Mouse (Mus musculus): ENCODE results near the gene Psmb5.

Psmb5 gene

DNA sequence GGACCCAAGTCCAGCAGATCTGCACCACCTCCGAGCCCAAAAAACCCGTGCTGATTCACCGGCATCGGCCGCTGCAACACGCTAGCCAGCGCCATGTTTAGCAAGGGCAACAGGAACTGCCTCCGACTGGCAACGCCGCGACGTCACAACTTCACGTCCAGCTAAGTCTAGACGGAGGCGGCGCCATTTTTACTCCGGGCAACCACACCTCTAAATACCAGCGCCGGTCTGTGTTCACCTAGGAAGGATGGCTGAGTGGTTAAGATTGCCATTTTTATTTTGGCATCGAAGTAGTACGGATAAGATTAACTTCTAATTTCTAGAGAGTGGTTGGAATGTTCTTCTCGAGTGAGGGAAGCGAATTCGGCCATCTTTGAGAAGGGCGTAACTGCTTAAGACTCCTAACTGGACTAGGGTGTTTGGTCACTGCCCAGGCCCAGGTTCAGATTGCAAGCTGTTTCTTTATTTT lies at the start of gene Psmb5:
Gene Psmb5 (minus strand): TSS at position 126 of the 469 bp plus-strand sequence.
- DNase-seq (ENCODE audit: low read depth, low spot score) = peak; percentile 89

DNA sequence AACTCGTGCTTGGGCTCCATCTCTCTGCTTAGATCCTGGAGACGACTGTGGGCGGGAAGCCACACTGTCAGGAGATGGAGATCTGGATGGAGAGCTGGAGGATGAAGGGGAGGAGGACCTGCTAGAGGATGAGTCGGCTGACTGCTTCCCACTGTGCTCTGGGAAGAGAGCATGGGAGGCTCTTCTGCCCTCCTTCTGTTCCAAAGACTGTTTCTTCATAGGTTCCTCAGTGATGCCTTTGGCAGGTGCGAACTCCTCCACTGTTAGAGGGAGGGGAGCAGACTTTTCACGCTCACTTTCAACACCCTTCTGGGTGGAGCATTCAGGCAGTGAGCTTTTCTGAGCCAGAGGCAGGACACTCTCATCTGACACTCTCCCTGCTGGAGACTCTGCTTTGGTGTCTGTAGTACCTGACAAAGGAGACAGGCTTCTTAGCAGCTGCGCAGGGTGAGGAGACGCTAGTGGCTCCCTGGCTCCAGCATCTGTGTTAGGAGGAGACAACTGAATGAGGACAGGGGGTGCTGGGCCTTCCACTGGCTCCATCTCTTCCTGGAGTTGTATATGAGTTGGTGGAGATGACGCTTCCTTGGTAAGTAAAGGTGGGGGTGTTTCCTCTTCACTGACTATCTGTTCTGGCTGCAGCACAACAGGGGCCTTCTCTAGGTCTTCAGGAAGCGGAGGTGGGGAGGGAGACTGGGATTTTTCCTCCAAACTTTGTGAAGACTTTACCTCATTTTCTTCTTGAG lies 46.8 kb upstream of the Psmb5 start:
- DNase-seq (ENCODE audit: low read depth, low spot score) = peak; percentile 81

DNA sequence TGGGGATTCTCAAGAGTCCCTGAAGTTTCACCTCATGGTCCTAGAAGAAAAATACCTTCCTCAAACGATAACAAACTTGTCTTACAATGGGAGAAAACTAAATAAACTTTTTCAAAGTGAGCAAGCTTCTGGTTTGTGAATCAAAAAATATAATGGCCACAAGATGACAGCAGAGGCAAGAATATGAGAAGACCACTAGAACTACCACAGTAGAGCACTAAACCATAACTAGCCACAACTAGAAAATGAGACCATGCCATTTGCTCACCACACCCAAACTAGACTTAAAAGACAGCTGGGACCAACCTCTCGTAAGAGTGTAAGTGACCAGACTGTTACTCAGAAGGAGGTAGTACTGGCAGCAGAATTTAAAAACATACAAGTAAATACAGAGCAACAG lies 42.2 kb upstream of the Psmb5 start:
- DNase-seq (ENCODE audit: low read depth, low spot score) = no peak

DNA sequence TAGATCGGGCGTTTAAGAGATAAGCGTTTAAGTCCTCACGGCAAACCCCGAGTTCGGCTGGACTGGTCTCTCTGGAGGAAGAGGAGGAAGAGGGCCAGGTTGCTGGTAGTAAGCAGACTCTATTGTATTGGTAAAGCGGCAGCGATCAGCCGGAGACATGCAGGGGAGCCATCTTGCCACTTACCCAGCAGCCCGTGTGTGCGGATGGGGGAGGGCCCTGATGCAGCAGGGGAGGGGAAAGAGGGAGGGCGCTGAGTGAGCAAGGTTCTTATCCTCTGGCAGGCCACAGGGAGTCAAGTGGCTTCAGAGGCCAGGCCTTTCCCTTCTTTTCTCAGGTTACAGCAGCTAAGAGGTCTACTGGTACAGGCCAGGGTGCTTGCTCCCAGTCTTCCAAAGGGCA lies 35.7 kb upstream of the Psmb5 start:
- DNase-seq (ENCODE audit: low read depth, low spot score) = peak; percentile 74

DNA sequence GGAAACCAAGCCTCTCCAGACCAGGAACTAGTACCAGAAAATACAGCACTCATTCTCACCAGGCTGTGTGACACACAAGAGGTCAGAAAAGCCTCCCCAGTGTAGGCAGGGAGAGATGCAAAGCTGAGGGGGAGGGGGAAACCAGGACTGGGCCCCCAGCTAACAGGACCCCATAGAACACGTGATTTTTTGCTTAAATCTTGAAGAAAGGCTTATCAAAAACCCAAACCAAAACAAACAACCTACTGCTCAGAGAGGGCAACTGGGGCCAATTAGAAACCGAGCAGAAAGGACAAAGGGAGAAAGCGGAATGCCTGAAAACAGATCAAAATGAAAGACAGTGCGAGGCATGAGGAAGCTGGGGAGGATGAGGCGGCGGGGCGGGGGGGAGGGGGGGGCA lies 35.0 kb upstream of the Psmb5 start:
- no peak for DNase-seq (ENCODE audit: low read depth, low spot score)

DNA sequence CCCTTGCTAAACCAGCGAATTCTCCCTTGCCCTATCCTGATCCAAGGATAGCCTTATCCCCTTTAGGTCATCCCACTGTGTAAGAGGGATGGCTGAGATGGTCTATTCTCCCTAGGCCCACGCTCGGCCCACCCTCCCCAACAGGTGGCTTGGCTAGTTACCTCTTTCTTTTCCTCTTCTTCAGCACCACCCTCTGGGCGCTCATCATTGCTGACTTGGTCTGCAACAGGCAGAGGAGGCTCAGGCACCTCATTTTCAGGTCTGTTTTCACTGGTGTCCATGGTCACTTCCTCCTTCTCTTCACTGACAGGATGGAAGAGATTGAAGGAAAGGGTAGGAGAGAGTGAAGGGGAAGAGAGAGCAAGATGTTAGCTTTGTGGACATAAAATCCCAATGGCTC lies 33.7 kb upstream of the Psmb5 start:
- DNase-seq (ENCODE audit: low read depth, low spot score) = no peak

DNA sequence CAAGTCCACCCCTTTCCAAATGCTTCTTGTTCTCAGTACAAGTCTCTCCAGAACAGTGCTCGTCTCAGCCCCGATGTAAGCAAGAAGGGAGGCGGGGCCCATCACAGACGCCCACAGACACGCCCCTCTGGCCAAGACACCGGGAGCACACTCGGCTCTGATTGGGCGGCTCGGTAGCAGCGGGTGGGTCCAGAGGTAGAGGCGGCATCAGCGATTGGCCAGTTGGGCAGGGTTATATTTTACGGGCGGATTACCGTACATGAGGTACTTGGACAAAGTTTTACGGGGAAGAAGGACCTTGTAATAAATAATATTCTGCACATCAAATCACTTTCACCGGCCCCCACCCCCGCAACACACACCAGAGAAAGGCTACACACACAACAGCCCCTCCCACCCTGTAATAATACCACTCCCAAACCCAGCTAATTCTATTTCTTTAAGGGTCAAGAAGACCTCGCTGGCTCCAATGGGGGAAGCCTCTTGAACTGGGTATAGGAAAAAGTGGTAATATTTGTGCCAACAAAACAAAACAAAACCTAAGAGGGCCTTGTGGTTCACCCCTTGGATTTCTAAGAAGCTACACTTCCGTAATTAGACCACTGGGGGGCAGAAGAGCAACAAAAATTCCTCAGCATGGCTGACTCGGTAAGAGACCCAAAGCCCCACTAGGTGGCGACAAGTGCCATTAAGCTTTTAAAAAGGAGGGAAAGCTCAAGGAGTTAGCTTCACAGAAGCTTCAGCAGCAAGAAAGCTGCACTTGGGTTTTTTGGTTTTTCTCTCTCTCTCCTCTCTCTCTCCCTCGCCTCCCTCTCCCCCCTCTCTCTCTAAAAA lies 33.0 kb upstream of the Psmb5 start:
- peak; percentile 92 for DNase-seq (ENCODE audit: low read depth, low spot score)

DNA sequence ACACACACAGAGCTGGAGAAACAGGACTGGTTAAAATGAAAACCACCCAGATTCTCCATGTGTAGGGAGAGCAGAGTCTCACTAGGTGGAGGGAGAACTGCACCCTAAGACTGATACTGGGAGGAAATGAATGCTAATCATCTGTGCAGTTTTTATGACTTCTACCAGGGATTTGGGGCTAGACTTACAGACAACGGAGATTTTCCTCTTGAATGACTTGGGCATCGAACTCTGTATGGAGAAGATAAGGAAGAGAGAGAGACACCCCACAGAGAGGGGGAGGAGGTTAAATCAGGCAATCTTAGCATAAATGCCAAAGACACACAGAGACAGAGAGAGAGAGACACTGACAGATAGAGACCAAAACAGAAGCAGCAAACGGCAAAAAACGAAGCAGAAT lies 30.1 kb upstream of the Psmb5 start:
- no peak for DNase-seq (ENCODE audit: low read depth, low spot score)

DNA sequence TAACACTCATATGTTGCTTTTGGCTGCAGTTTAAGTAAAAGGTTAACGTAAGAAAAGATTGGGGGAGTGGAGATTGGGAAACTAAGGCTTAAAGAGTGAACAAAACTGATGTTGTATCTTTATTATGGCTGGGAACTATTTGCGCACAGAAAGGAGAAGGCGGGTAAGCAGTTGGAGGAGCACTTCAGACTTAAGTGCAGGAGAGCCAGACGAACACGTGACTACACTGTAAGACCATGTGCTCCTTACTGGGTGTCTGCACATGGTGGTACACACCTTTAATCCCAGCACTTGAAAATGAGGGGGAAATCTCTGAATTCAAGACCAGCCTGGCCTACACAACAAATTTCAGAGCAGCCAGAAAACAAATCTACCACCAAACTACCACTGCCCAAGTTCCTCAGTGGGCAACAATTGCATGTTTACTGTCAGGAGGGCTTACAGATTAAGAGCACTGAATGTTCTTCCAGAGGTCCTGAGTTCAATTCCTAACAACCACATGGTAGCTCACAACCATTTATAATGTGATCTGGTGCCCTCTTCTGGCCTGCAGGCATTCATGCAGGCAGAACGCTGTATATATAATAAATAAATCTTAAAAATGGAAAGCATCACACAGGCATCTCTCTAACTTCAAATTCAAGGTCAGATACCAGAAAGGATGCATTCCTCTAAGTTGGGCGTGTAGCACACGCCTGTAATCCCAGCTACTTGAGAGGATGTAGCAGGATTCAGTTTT lies 29.2 kb upstream of the Psmb5 start:
- DNase-seq (ENCODE audit: low read depth, low spot score) = no peak

DNA sequence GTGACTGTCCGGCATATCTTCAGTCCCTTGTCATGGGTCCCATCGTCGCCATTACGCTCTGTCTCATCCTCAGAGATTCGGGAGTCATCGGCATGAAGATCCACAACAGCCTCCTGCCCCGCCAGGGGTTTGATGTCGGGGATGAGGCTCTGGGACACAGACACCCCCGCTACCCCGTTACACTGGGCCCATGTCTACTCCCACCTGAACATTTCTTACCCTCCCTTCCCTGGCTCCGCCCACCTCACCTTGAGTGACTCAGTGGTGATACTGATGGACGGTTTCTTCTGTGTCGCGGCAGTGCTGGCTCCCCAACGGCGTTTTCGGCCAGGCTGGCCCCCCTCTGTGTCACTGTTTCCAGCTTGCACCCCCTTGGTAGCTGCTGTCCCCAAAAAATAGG lies 28.6 kb upstream of the Psmb5 start:
- no peak for DNase-seq (ENCODE audit: low read depth, low spot score)

DNA sequence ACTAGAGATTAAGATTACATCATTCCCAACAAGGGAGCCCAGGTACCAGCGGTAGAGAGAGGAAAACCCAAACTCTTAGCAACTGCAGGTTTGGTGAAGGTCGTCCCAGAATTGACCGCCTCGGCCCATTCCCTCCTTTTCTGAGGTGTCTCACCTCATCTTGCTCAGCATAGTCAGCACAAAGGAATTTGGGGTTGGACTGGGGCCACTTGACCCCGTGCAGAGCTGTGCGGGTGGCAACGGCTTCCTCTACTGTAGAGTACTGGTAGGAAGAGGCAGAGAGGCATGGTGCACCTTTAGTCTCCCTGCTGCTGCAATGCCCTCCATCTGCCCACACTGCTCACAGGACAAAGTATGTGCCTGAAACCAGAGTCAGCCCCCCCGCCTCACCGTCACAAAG lies 26.5 kb upstream of the Psmb5 start:
- DNase-seq (ENCODE audit: low read depth, low spot score) = no peak

DNA sequence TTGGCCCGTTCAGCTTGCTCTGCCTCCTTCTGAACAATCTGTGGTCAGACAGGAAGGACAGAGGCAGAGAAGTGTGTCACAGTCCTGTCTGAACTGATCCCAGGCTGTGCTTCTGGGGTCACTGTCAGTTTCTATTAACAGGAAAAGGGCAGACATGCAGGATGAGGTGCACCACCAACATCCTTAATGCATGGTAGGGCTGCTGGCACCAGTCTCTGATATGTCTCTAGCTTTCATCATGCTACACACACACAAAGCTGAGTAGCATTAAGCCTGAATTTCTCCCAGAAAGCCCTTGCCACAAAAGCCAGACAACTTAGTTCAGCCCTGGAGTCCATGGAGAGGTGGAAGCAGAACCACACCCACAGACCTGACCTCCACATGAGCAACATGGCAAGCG lies 25.2 kb upstream of the Psmb5 start:
- no peak for DNase-seq (ENCODE audit: low read depth, low spot score)

DNA sequence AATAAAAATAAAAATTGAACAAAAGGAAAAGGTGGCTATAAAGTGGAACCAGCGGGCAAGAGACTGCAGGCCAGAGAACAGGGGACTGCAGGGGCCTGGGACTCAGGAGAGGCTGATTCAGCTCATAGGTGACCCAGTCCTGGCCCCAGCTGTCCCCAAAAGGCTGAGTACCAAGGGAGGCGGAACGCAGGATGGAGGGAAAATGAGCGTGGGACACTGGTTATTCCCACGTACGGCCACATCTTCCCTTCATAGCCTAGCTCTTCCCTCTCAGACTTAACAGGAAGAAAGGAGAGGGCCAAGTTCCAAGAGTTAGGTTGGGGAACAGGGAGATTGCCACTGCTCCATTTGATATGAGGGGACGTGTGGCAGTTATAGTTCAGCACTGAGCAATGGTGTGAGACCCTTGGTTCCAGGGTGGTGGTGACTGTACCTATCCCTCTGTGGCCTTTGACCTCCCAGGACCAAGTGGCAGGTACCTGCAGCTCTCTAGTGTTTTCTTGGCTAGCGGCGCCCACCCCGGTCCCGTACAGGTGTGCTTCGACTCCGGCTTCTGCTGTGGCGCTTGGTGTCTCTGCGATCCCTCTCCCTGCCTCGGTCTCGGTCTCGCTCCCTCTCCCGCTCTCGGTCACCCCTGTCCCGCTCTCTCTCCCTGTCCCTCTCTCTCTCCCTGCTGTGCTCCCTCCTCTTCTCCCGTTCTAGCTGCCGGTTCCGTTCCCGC lies 24.6 kb upstream of the Psmb5 start:
- DNase-seq (ENCODE audit: low read depth, low spot score) = no peak

DNA sequence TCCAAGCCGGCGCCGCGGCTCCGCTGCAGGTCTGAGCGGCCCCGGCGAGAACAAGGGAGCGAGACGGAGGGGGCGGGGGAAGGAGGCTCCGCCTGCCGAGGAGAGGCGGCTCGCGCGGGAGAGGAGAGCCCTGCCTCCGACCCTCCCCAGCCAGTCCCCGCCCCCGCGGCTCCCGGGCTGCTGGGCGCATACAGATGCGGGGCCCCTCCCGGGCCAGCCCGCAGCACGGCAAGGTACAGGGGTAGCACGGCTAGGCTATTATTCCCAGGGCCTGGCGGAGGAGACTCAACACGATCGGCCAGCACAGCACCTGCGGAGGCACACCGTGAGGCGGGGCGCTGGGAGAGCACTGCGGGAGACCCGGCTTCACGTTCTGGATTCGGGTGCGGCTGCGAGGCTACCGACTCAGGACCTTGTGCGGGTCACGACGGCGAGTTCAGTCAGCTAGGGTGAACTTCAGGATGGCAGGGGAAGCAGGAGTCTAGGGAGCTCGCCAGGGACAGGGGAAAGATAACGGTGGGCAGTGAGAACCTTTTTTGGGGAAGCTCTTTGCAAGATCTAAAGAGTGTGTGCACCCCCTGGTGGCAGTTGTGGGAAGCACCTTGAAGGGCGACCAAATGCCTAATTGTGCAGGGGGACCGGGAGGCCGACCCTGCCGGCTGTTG lies 23.6 kb upstream of the Psmb5 start, which contains the start of gene Cdh24:
Gene Cdh24 (minus strand): TSS at position 60 of the 665 bp plus-strand sequence.
- DNase-seq (ENCODE audit: low read depth, low spot score) = no peak

DNA sequence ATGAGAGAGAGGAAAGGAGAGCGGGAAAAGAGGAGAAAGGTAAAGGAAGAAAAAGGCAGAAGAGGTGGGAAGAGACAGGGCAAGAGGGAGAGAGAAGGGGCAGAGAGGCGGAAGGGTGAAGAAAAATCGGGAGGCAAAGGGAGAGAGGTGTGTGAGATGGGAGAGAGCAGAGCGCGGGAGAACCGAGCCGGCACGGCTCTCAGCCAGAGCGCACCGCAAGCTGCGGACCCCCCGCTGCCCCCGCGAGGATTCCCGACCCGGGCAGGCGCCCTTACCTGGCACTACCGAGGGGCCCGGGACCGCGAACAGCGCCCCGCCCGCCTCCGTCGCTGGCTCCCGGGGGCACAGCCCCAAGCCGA lies 23.1 kb upstream of the Psmb5 start, which contains the start of gene Gm17606:
Gene Gm17606 (plus strand): TSS at position 7 of the 359 bp plus-strand sequence.
- no peak for DNase-seq (ENCODE audit: low read depth, low spot score)

DNA sequence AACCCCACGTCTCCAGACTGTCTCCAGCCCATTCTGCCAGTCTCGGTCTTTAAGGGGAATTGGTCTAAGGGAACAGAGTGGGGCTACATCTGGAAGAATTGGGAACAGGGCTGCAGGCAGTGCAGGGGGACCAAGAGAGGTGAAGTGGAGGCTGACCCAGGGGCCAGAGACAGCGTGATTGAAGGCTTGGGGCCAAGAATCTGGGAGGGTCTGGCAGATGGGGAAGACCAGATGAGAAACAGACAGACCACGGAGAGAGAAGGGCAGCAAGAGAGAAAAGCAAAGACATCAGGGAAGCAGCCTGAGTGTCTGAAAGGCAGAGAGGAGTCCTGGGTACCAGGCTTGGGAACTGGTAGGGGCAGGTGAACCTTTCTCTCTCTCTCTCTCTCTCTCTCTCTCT lies 22.3 kb upstream of the Psmb5 start:
- no peak for DNase-seq (ENCODE audit: low read depth, low spot score)

DNA sequence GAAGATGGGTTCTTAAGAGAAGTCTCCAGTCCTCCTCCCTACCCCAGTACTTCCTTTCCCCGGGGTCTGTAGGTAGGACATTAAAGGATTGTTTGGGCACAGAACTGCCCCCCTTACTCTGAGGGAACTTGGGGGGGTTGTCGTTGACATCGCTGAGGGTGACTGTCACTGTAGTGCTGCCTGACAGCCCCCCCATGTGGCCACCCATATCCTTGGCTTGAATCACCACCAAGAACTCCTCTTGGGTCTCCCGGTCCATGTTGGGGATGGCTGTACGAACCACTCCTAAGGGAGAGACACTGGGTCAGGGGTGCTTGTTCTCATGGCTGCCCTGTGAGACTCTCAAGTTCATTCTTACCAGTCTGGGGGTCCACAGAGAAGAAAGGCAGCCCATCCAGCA lies 20.4 kb upstream of the Psmb5 start:
- no peak for DNase-seq (ENCODE audit: low read depth, low spot score)

DNA sequence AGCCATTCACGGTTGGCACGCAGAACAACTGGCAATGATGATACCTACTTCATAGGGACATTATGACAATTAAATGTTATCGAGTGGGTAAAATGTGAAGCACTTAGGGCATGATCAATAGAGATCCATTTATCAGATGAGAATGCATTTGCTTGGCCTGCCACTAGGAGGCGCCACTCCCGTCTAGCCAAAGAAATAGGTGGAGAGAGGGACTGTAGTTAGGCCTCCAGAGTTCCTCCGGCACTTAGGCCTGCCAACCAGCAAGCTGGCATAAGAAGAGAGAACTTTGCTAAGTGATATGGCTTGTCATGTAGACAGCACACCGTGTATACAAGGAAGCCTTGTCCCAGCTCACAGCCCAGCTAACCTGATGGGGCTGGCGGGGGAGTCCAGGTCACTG lies 19.1 kb upstream of the Psmb5 start:
- no peak for DNase-seq (ENCODE audit: low read depth, low spot score)

DNA sequence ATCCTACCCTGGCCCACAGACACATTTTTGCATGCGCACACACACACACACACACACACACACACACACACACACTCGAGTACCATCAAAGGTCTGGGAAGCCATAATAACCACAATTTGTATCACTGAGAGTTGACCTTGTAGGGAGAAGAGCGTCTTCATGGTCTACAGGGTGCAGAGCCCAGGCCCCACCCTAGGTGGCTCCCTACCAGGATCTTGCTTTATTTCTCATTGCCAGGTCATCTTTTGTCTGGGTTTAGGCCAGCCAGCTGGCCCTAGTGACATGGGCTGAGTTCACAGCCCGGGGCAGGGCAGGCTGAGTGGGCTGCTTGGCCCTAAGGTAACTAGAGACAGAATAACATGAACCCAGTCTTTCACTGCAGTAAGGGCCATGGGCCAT lies 16.4 kb upstream of the Psmb5 start:
- DNase-seq (ENCODE audit: low read depth, low spot score) = no peak

DNA sequence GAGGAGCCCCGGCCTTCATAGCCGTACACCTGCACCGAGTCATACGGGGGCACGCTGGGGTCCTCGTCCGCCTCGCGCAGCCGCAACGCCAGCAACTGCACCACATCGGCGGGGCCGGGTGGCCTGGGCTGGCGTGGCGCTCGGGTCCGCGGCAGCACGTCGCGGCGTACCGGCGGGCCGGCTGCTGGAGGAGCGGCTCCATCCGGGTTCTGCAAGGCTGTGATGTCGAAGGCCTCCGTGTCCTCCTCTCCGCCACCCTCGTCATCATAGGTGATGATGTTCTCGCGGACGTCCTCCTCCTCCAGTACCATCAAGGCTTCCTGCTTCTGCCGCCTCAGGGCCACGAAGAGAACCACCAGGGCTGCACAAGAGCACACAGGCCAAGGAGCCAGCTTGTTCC lies 14.4 kb upstream of the Psmb5 start:
- no peak for DNase-seq (ENCODE audit: low read depth, low spot score)

DNA sequence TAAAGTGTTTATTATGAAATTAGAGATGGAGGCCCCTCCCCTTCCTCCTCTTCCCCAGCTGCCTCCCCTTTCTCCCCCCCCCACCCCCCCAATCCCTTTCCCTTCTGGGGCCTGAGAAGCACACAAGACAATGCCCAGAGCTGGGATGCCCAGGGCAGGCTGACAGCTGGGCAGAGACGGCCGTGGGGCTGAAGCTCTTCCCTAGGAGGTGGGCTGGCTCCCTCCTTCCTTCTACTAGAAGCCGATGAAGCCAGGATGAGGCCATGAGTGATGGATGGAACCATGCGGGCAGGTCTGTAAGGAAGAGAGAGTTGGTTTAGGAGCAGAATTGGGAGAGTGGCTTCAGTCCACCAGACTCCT lies 13.4 kb upstream of the Psmb5 start:
- no peak for DNase-seq (ENCODE audit: low read depth, low spot score)
